ENCODE assay signal across 9 mouse cellular contexts in the genomic region with DNA sequence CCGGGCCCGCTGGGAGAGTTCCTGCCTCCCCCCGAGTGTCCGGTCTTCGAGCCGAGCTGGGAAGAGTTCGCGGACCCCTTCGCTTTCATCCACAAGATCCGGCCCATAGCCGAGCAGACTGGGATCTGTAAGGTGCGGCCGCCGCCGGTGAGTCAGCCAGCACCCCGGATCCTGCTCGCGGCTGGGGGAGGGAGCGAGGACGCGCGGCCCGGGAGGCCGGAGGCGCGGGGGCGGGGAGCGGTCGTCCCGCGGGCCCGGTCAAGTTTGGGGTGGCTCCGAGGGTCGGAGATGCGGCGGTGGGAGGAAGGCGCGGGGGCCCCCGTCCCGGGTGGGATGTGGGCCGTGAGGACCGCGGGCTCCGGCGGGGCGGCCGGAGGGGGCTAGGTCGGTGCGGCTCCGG. TPM values are rescaled to one million over a fixed set of nuclear protein-coding genes. Genes with fewer than 3 reads are reported as not detected.
DNase-seq lines count a peak whose midpoint lies in the region; ATAC-seq and TF ChIP-seq lines count a peak whose summit lies in the region.
"Had no signal": no experiment of that assay in that cellular context is flagged by ENCODE, and none has a peak within 500 bp of the region (broad histone marks: within the 10 kb centered on the region; RNA-seq: fewer than 3 reads in every experiment).

No protein-coding gene starts in this region.

- H3K27ac ChIP-seq in heart, embryonic 10.5 days = peak overlapping the region; percentile 99
- peak overlapping the region; percentile 44 for H3K27ac ChIP-seq in MEL (ENCODE audit: control insufficient read depth, low read depth, low read length)
- no peak overlapping the region for H3K27ac ChIP-seq in liver, embryonic 14.5 days
- H3K27ac ChIP-seq in olfactory bulb, adult 2 months (ENCODE audit: insufficient read depth, low read depth, low read length) = peak overlapping the region; percentile 88

- peaks cover 26% of the 10 kb centered on the region for H3K4me1 ChIP-seq in heart, embryonic 10.5 days
- peaks cover 12 to 33% of the 10 kb centered on the region in 2 experiments for H3K4me1 ChIP-seq in MEL (ENCODE audit: control insufficient read depth in 1 of 2, insufficient read depth in 2 of 2, low read length in 2 of 2)
- H3K4me1 ChIP-seq in liver, embryonic 14.5 days (replicated peaks; ENCODE audit: control insufficient read depth in 2 of 2, insufficient read depth in 2 of 2, low read length in 1 of 2) = peaks cover 16 to 18% of the 10 kb centered on the region in 2 experiments
- peaks cover 10% of the 10 kb centered on the region for H3K4me1 ChIP-seq in olfactory bulb, adult 2 months (ENCODE audit: control insufficient read depth, insufficient read depth, low read length)

- no peak for DNase-seq in heart, embryonic 10.5 days (ENCODE audit: low spot score)
- no peak for DNase-seq in heart, postnatal 25 days (ENCODE audit: low spot score)
- DNase-seq in MEL (ENCODE audit: low read depth, low spot score) = peak; percentile 49
- peak; percentile 65 for DNase-seq in induced T-regulatory cell, adult 2 months (ENCODE audit: low read depth)
- DNase-seq in liver, embryonic 14.5 days (ENCODE audit: low read depth in 3 of 3, low spot score in 3 of 3) = no peak
- no peak for DNase-seq in c-Kit-positive CD71-positive TER-119-positive erythroid progenitor cells, embryonic 14.5 days (ENCODE audit: low spot score)

- peak in 1 of 2 experiments; percentile 14; a peak in 1 of 4 replicates for TF ChIP-seq POLR2A in MEL (IDR thresholded peaks at IDR 0.05; ENCODE audit: control insufficient read depth in 1 of 2, insufficient read depth in 1 of 2, low read depth in 1 of 2, low read length in 2 of 2, poor library complexity in 1 of 2)
- no peak; the same call in 1 of the 2 replicates for TF ChIP-seq POLR2A in olfactory bulb, adult 2 months (IDR thresholded peaks at IDR 0.05; ENCODE audit: insufficient read depth, low read depth, low read length)

- ATAC-seq in erythroblast, adult 5-6 weeks (replicated peaks; ENCODE audit: low FRiP score, poor library complexity, severe bottlenecking) = 0 out of 2 replicates have a peak, but pooled peaks have one; percentile 29
- ATAC-seq in liver, embryonic 14.5 days (ENCODE audit: insufficient read depth) = peak; percentile 47

- TF ChIP-seq RAD21 in MEL (IDR thresholded peaks at IDR 0.05; ENCODE audit: low read depth, low read length) = no peak

- peak overlapping the region; percentile 94 for H3K9ac ChIP-seq in MEL (ENCODE audit: control insufficient read depth, low read depth, low read length, poor library complexity, severe bottlenecking)
- H3K9ac ChIP-seq in liver, embryonic 14.5 days (replicated peaks) = peak overlapping the region; percentile 67

- H3K36me3 ChIP-seq in heart, embryonic 10.5 days = no peaks in the 10 kb centered on the region
- H3K36me3 ChIP-seq in MEL (ENCODE audit: control insufficient read depth in 1 of 2, insufficient read depth in 2 of 2, low read length in 2 of 2) = peaks cover 1 to 30% of the 10 kb centered on the region in 2 experiments; a peak in 3 of 4 replicates
- H3K36me3 ChIP-seq in liver, embryonic 14.5 days (replicated peaks; ENCODE audit: control insufficient read depth, insufficient read depth, low read depth) = no peaks in the 10 kb centered on the region

- no peaks in the 10 kb centered on the region for H3K9me3 ChIP-seq in heart, embryonic 10.5 days
- H3K9me3 ChIP-seq in MEL (replicated peaks; ENCODE audit: insufficient read depth, low read length) = no peaks in the 10 kb centered on the region
- no peaks in the 10 kb centered on the region for H3K9me3 ChIP-seq in liver, embryonic 14.5 days (ENCODE audit: control insufficient read depth, low read length)

- no peak for TF ChIP-seq CTCF in MEL (IDR thresholded peaks at IDR 0.05 in 2 of 3, conservative IDR thresholded peaks at IDR 0.05 in 1 of 3; ENCODE audit: control insufficient read depth in 1 of 3, insufficient read depth in 1 of 3, low read depth in 2 of 3, low read length in 3 of 3, poor library complexity in 1 of 3, severe bottlenecking in 1 of 3)
- no peak for TF ChIP-seq CTCF in liver, embryonic 14.5 days (IDR thresholded peaks at IDR 0.05; ENCODE audit: low read depth)
- no peak for TF ChIP-seq CTCF in olfactory bulb, adult 2 months (IDR thresholded peaks at IDR 0.05; ENCODE audit: insufficient read depth, low read depth, low read length)

- intact Hi-C loops in heart, postnatal 25 days (cut with DNase I) = no loop called here

- H3K4me2 ChIP-seq in liver, embryonic 14.5 days (ENCODE audit: low read depth) = peak overlapping the region; percentile 95

- H3K79me2 ChIP-seq in MEL (ENCODE audit: control insufficient read depth, insufficient read depth, low read length, poor library complexity) = peaks cover 52% of the 10 kb centered on the region

- 0% methylated on average over 48 of the region's 50 CpGs for WGBS in heart, embryonic 10.5 days
- WGBS in liver, embryonic 14.5 days (ENCODE audit: insufficient replicate concordance) = under 1% methylated on average over 50 of the region's 50 CpGs
- 1% methylated on average over 50 of the region's 50 CpGs for WGBS in olfactory bulb, adult 2 months

- no peaks in the 10 kb centered on the region for H3K27me3 ChIP-seq in heart, embryonic 10.5 days (ENCODE audit: insufficient read depth, poor library complexity, severe bottlenecking)
- no peaks in the 10 kb centered on the region for H3K27me3 ChIP-seq in MEL (ENCODE audit: control insufficient read depth in 1 of 2, insufficient read depth in 2 of 2, low read length in 2 of 2)
- H3K27me3 ChIP-seq in liver, embryonic 14.5 days (ENCODE audit: control insufficient read depth, insufficient read depth, low read length) = no peaks in the 10 kb centered on the region

- H3K4me3 ChIP-seq in heart, embryonic 10.5 days = peak overlapping the region; percentile 100
- H3K4me3 ChIP-seq in MEL (ENCODE audit: control insufficient read depth in 1 of 2, insufficient read depth in 1 of 2, low read depth in 2 of 2, low read length in 2 of 2) = peak overlapping the region; percentile 71 to 79
- peak overlapping the region; percentile 67 to 72 for H3K4me3 ChIP-seq in liver, embryonic 14.5 days (ENCODE audit: insufficient read depth in 1 of 2, low read depth in 2 of 2, low read length in 2 of 2)
- peak overlapping the region; percentile 81 for H3K4me3 ChIP-seq in olfactory bulb, adult 2 months (ENCODE audit: insufficient read depth, low read depth, low read length)

- no peak for TF ChIP-seq EP300 in MEL (IDR thresholded peaks at IDR 0.05; ENCODE audit: low read depth in 1 of 2, low read length in 2 of 2)
- no peak for TF ChIP-seq EP300 in liver, embryonic 14.5 days (IDR thresholded peaks at IDR 0.05; ENCODE audit: low read depth)

TF ChIP-seq in MEL, 35 proteins besides CTCF, POLR2A, EP300 and RAD21:
- TF ChIP-seq USF2 (IDR thresholded peaks at IDR 0.05; ENCODE audit: borderline replicate concordance in 1 of 2, insufficient read depth in 1 of 2, low read depth in 1 of 2, low read length in 2 of 2) (no peak), MYC (IDR thresholded peaks at IDR 0.05; ENCODE audit: low read depth, low read length) (no peak), RCOR1 (IDR thresholded peaks at IDR 0.05; ENCODE audit: low read depth, low read length) (no peak), TAL1 (IDR thresholded peaks at IDR 0.05; ENCODE audit: low read length) (no peak), MYB (IDR thresholded peaks at IDR 0.05; ENCODE audit: low read depth, low read length) (peak; percentile 1; the same call in 1 of the 2 replicates), SMC3 (IDR thresholded peaks at IDR 0.05; ENCODE audit: low read depth, low read length) (no peak), GATA1 (IDR thresholded peaks at IDR 0.05; ENCODE audit: low read depth, low read length) (no peak), CHD1 (IDR thresholded peaks at IDR 0.05; ENCODE audit: low read depth, low read length) (0 out of 2 replicates have a peak, but pooled peaks have one; percentile 47), ZNF384 (IDR thresholded peaks at IDR 0.05; ENCODE audit: low read depth, low read length) (no peak), ELF1 (IDR thresholded peaks at IDR 0.05; ENCODE audit: low read depth, low read length) (no peak), POLR2AphosphoS2 (IDR thresholded peaks at IDR 0.05; ENCODE audit: low read length) (peak; percentile 2; the same call in 1 of the 2 replicates)

RNA-seq across cellular contexts. Expression of gene Kdm5b, which starts 0.4 kb away (rescaled TPM):
- 28.9 and 42.5 TPM in 2 replicates for polyA plus RNA-seq in heart, embryonic 10.5 days (2016; fragmentation: Nextera tagmentation; extraction: Ambion mirVana)
- 10 to 100 TPM; 17.0 to 20.6 TPM for total RNA-seq in heart, postnatal 25 days (2021)
- total RNA-seq in MEL (2012; rRNA removed) = 25.5 and 37.7 TPM in 2 replicates
- 10 to 100 TPM; 31.8 to 48.6 TPM for polyA plus RNA-seq in MEL (2012; ENCODE audit: insufficient read depth in 1 of 2, insufficient read length in 2 of 2, low read depth in 1 of 2, low replicate concordance in 2 of 2, missing spikeins in 1 of 2)
- total RNA-seq in erythroblast, adult 5-6 weeks (2015; ENCODE audit: low replicate concordance) = 15.9 and 16.3 TPM in 2 replicates
- total RNA-seq in erythroblast, adult 5-6 weeks (2017; ENCODE audit: low replicate concordance) = 24.3 and 25.0 TPM in 2 replicates
- polyA plus RNA-seq in liver, embryonic 14.5 days (2012; rRNA removed) = 1.5 and 1.8 TPM in 2 replicates
- polyA plus RNA-seq in liver, embryonic 14.5 days (2014; fragmentation: Nextera tagmentation; extraction: Ambion mirVana) = 4.2 and 4.9 TPM in 2 replicates
- polyA plus RNA-seq in olfactory bulb, adult 2 months (2012; ENCODE audit: insufficient read depth, insufficient read length, low replicate concordance, missing spikeins) = 557 TPM in 1 of 2 replicates, not detected in the other

RNA-seq across cellular contexts. Expression of gene Mgat4e, which starts 10.9 kb away (rescaled TPM):
- polyA plus RNA-seq in heart, embryonic 10.5 days (2016; fragmentation: Nextera tagmentation; extraction: Ambion mirVana) = not detected in 2 replicates
- not detected for total RNA-seq in heart, postnatal 25 days (2021)
- 0.08 TPM in 1 of 2 replicates, not detected in the other for total RNA-seq in MEL (2012; rRNA removed)
- polyA plus RNA-seq in MEL (2012; ENCODE audit: insufficient read depth in 1 of 2, insufficient read length in 2 of 2, low read depth in 1 of 2, low replicate concordance in 2 of 2, missing spikeins in 1 of 2) = under 1 TPM in 1 of 2 experiments, not detected in 1; 0.17 TPM
- not detected in 2 replicates for total RNA-seq in erythroblast, adult 5-6 weeks (2015; ENCODE audit: low replicate concordance)
- not detected in 2 replicates for total RNA-seq in erythroblast, adult 5-6 weeks (2017; ENCODE audit: low replicate concordance)
- not detected in 2 replicates for polyA plus RNA-seq in liver, embryonic 14.5 days (2012; rRNA removed)
- polyA plus RNA-seq in liver, embryonic 14.5 days (2014; fragmentation: Nextera tagmentation; extraction: Ambion mirVana) = not detected in 2 replicates
- not detected in 2 replicates for polyA plus RNA-seq in olfactory bulb, adult 2 months (2012; ENCODE audit: insufficient read depth, insufficient read length, low replicate concordance, missing spikeins)
- total RNA-seq: gastrocnemius, postnatal 36 days had no signal

Comparison
In these comparisons a context has a peak if more than half of its experiments do, and no peak if none do; other contexts are left out.
1. DNase-seq: peak in MEL (single experiment) and induced T-regulatory cell, adult 2 months (single experiment); none in heart, embryonic 10.5 days (single experiment), heart, postnatal 25 days (single experiment), liver, embryonic 14.5 days (0 of 3) and c-Kit-positive CD71-positive TER-119-positive erythroid progenitor cells, embryonic 14.5 days (single experiment).
2. Peak in every context shown above with its lines, with median percentiles within 50 percentile points of each other: H3K4me3 ChIP-seq.